Mouse (Mus musculus): Measurements from ENCODE around the gene Pinlyp.

DNA sequence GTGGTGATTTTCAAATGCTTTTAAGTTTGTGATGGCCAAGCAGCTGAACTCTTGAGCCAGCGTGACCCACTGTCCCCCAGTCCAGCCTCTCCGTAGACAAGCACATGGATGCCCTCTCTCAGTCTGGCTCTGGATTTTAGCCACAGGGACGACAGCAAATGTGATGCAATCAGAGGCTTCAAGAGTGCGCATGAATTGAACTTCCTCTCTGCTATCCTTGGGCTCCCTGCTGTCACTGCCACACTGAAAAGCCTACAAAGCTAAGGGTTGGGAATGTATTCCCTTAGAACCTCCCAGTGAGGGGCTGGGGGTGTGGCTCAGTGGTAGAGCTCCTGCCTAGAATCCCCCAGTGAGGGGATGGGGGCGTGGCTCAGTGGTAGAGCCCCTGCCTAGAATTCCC lies 7.2 kb downstream of the Pinlyp start:
- no peak for TF ChIP-seq CTCF (IDR thresholded peaks at IDR 0.05; ENCODE audit: borderline replicate concordance, insufficient read depth, low read depth, low read length)
- TF ChIP-seq POLR2A (IDR thresholded peaks at IDR 0.05; ENCODE audit: borderline replicate concordance, insufficient read depth, low read length) = no peak

Data from cerebellum, adult 2 months (tissue).